Mouse (Mus musculus) limb, embryonic 13.5 days (tissue): ENCODE measurements around the gene Gfer. TPM values are rescaled to one million over a fixed set of nuclear protein-coding genes. Genes with fewer than 3 reads are reported as not detected.
"Not testable (repeated sequence)": the region's sequence is repeated elsewhere in the genome, so short reads cannot be mapped to it uniquely, and the experiment has no call there.

ENCODE experiments used
- ATAC-seq: fragments of 200-750 bp; cut with Nextera tagmentation; 2 replicates; pipeline ENCODE4 v1.8.0; 2017; ENCODE audit warnings: low read depth, moderate number of reproducible peaks, moderate TSS enrichment; ENCODE audit not compliant: low FRiP score
- H3K27ac ChIP-seq: fragments of 300-500 bp; sonication (generic); 2 replicates; pipeline ENCODE4 v1.5.1; 2015; ENCODE audit warnings: inconsistent platforms, mild to moderate bottlenecking, moderate library complexity
- H3K27me3 ChIP-seq: fragments of 300-500 bp; sonication (generic); 2 replicates; pipeline ENCODE4 v1.6.1; 2015; ENCODE audit warnings: mild to moderate bottlenecking, inconsistent platforms
- H3K36me3 ChIP-seq: fragments of 300-500 bp; sonication (generic); 2 replicates; pipeline ENCODE4 v1.6.1; 2015; ENCODE audit warnings: inconsistent platforms, mild to moderate bottlenecking, moderate library complexity
- H3K4me1 ChIP-seq: fragments of 300-500 bp; sonication (generic); 2 replicates; pipeline ENCODE4 v1.6.1; 2015; ENCODE audit warnings: inconsistent platforms
- H3K4me2 ChIP-seq: fragments of 300-500 bp; sonication (generic); replicated peaks from 2 replicates; pipeline ENCODE4 v1.6.1; 2015; ENCODE audit warnings: inconsistent platforms, mild to moderate bottlenecking, moderate library complexity
- H3K4me3 ChIP-seq: fragments of 300-500 bp; sonication (generic); 2 replicates; pipeline ENCODE4 v1.5.1; 2015; ENCODE audit warnings: moderate library complexity, mild to moderate bottlenecking, inconsistent platforms
- H3K9ac ChIP-seq: fragments of 300-500 bp; sonication (generic); 2 replicates; pipeline ENCODE4 v1.6.1; 2015; ENCODE audit warnings: mild to moderate bottlenecking, inconsistent platforms
- H3K9me3 ChIP-seq: fragments of 300-500 bp; sonication (generic); 2 replicates; pipeline ENCODE4 v1.6.1; 2016; ENCODE audit warnings: inconsistent platforms
- WGBS: fragments of 180-500 bp; shearing (Covaris S2); methylation state at CpG from one replicate; pipeline ENCODE4 v1.1.7; 2015; 5-methylcytosine and 5-hydroxymethylcytosine counted together
- polyA plus RNA-seq: library from polyadenylated mRNA; unstranded; fragments of >200 nt; fragmentation: Nextera tagmentation; extraction: Ambion mirVana; gene quantifications from 2 replicates; pipeline ENCODE4 v1.2.1, GENCODE M21; 2015

The Gfer gene
- polyA plus RNA-seq, 1 experiment from 2014 or later, result 48.1 TPM

GRCm38 (mm10) chr17:24732233-24732935 is 36.4 kb upstream of the Gfer start:
- no peak overlapping the region for H3K4me3 ChIP-seq
- H3K4me1 ChIP-seq, result peaks cover 13% of the 10 kb centered on the region
- H3K9me3 ChIP-seq, result no peaks in the 10 kb centered on the region
- peaks cover 11% of the 10 kb centered on the region; the same call in 1 of the 2 replicates for H3K27me3 ChIP-seq
- no peak overlapping the region for H3K27ac ChIP-seq
- H3K4me2 ChIP-seq, result no peak overlapping the region
- H3K36me3 ChIP-seq, result no peaks in the 10 kb centered on the region
- no peak for ATAC-seq
- 85% methylated on average over 12 of the region's 12 CpGs for WGBS
- H3K9ac ChIP-seq, result peak overlapping the region; percentile 26; the same call in 1 of the 2 replicates

DNA sequence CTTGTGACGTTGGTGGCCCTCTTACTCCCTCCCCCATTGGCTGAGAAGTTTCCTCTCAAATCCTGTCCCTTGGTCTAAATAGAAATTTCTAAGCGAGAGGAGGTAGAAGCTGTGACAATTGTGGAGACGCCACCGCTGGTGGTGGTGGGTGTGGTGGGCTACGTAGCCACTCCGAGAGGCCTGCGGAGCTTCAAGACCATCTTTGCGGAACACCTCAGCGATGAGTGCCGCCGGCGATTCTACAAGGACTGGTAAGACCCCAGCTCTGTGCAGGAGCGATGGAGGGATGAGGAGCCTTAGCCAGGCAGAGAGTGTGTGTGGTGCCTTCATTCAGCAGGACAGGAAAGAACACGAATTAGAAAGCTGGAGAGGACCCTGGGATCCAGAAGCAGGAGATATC is 34.8 kb upstream of the Gfer start:
- 77% methylated on average over 14 of the region's 14 CpGs for WGBS
- H3K4me3 ChIP-seq, result no peak overlapping the region
- peaks cover 1% of the 10 kb centered on the region; the same call in 1 of the 2 replicates for H3K4me1 ChIP-seq
- no peaks in the 10 kb centered on the region for H3K36me3 ChIP-seq
- H3K27ac ChIP-seq, result no peak overlapping the region
- peaks cover 11% of the 10 kb centered on the region; the same call in 1 of the 2 replicates for H3K27me3 ChIP-seq
- H3K9ac ChIP-seq, result no peak overlapping the region
- H3K4me2 ChIP-seq, result no peak overlapping the region
- H3K9me3 ChIP-seq, result no peaks in the 10 kb centered on the region
- ATAC-seq, result no peak

GRCm38 (mm10) chr17:24729067-24729466 is 33.1 kb upstream of the Gfer start:
- Histone ChIP-seq H3K36me3 (no peaks in the 10 kb centered on the region), H3K4me1 (0 out of 2 replicates have a peak, but pooled peaks cover 2% of the 10 kb centered on the region), H3K9ac (no peak overlapping the region), H3K27me3 (peaks cover 11% of the 10 kb centered on the region; the same call in 1 of the 2 replicates), H3K9me3 (no peaks in the 10 kb centered on the region), H3K27ac (no peak overlapping the region), H3K4me3 (no peak overlapping the region), H3K4me2 (no peak overlapping the region)
- ATAC-seq, result no peak
- 83% methylated on average over 6 of the region's 6 CpGs for WGBS

- Histone ChIP-seq H3K4me1 (peaks cover 7% of the 10 kb centered on the region), H3K4me2 (no peak overlapping the region), H3K9ac (peak overlapping the region; percentile 25; the same call in 1 of the 2 replicates), H3K36me3 (no peaks in the 10 kb centered on the region), H3K27me3 (peaks cover 6% of the 10 kb centered on the region; the same call in 1 of the 2 replicates), H3K9me3 (no peaks in the 10 kb centered on the region), H3K4me3 (no peak overlapping the region), H3K27ac (no peak overlapping the region)
- no peak for ATAC-seq
- 72% methylated on average over 17 of the region's 17 CpGs for WGBS
These were observed 32.2 kb upstream of the Gfer start for GRCm38 (mm10) chr17:24728184-24728583.

GRCm38 (mm10) chr17:24727618-24728017 is 31.7 kb upstream of the Gfer start, which contains the start of gene Rpl3l:
Rpl3l (plus strand) TSS chr17:24727820.
- no peak within 1 kb of the TSS for H3K4me3 ChIP-seq
- peaks cover 5% of the 10 kb centered on the region; the same call in 1 of the 2 replicates for H3K27me3 ChIP-seq
- no peak within 1 kb of the TSS for H3K4me2 ChIP-seq
- WGBS, result 56% methylated on average over 2 of the region's 2 CpGs
- H3K36me3 ChIP-seq, result peaks cover under 1% of the 10 kb centered on the region
- no peaks in the 10 kb centered on the region for H3K9me3 ChIP-seq
- peaks cover 13% of the 10 kb centered on the region for H3K4me1 ChIP-seq
- peak within 1 kb of the TSS; percentile 25; the same call in 1 of the 2 replicates for H3K9ac ChIP-seq
- ATAC-seq, result no peak
- no peak within 1 kb of the TSS for H3K27ac ChIP-seq

DNA sequence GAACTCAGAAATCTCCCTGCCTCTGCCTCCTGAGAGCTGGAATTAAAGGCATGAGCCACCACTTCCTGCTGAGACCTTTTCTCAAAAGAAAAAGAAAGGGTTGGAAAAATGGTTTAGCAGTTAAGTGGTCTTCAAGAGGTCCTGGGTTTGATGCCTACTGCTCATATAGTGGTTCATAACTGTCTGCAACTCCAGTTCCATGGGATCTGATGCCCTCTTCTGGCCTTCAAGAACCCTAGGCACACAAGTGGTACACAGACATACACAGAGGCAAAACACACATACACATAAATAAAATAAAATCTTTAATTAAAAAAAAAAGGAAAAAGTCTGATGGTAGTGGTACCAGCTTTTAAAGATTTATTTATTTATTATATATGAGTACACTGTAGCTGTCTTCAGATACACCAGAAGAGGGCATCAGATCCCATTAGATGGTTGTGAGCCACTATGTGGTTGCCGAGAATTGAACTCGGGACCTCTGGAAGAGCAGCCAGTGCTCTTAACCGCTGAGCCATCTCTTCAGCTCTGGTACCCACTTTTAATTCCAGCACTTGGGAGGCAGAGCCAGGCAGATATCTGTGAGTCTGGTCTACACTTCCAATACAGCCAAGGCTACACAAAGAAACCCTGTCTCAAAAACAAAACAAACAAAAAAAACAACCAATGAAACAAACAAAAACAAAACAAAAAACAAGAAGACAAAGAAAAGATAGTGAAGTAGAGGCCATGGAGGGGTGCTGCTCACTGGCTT is 29.9 kb upstream of the Gfer start:
- H3K4me3 ChIP-seq, result no peak overlapping the region
- H3K27me3 ChIP-seq, result no peaks in the 10 kb centered on the region
- no peak overlapping the region for H3K9ac ChIP-seq
- H3K27ac ChIP-seq, result no peak overlapping the region
- H3K4me2 ChIP-seq, result no peak overlapping the region
- 74% methylated on average over 3 of the region's 3 CpGs for WGBS
- H3K4me1 ChIP-seq, result peaks cover 29% of the 10 kb centered on the region
- no peaks in the 10 kb centered on the region for H3K9me3 ChIP-seq
- no peak for ATAC-seq
- peaks cover 16% of the 10 kb centered on the region for H3K36me3 ChIP-seq

GRCm38 (mm10) chr17:24724184-24724583 is 28.2 kb upstream of the Gfer start, which contains the start of gene Ndufb10:
Ndufb10 (minus strand) TSS chr17:24724478.
- Histone ChIP-seq H3K9me3 (no peaks in the 10 kb centered on the region), H3K4me1 (peaks cover 29% of the 10 kb centered on the region), H3K9ac (peak within 1 kb of the TSS; percentile 78), H3K4me2 (peak within 1 kb of the TSS; percentile 91), H3K27me3 (no peaks in the 10 kb centered on the region), H3K4me3 (peak within 1 kb of the TSS; percentile 83), H3K36me3 (peaks cover 19% of the 10 kb centered on the region), H3K27ac (peak within 1 kb of the TSS; percentile 79; the same call in 1 of the 2 replicates)
- peak; percentile 75 for ATAC-seq
- 0% methylated on average over 30 of the region's 30 CpGs for WGBS

DNA sequence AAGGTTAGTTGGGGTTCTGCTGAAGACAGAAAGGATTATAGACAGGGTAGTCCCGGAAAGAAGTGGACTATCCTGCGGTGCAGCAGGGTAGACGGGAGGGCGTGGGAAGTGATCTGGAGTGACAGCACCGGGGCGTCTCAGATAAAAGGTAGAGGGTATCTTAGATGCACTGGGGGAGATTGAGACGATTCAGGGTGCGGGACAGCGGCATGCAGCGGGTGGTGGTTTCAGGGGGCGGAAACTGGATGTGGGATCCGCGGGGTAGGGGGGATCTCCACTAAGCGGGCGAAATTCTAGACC is 27.9 kb upstream of the Gfer start:
- Histone ChIP-seq H3K4me1 (peaks cover 31% of the 10 kb centered on the region), H3K9me3 (no peaks in the 10 kb centered on the region), H3K4me3 (peak overlapping the region; percentile 83), H3K9ac (peak overlapping the region; percentile 78), H3K27me3 (no peaks in the 10 kb centered on the region), H3K4me2 (peak overlapping the region; percentile 91), H3K27ac (peak overlapping the region; percentile 79; the same call in 1 of the 2 replicates), H3K36me3 (peaks cover 19% of the 10 kb centered on the region)
- ATAC-seq, result peak; percentile 1; the same call in 1 of the 2 replicates
- under 1% methylated on average over 15 of the region's 15 CpGs for WGBS

- 1% methylated on average over 12 of the region's 12 CpGs for WGBS
- ATAC-seq, result no peak
- no peaks in the 10 kb centered on the region for H3K27me3 ChIP-seq
These were observed 27.3 kb upstream of the Gfer start for GRCm38 (mm10) chr17:24723122-24723880.

DNA sequence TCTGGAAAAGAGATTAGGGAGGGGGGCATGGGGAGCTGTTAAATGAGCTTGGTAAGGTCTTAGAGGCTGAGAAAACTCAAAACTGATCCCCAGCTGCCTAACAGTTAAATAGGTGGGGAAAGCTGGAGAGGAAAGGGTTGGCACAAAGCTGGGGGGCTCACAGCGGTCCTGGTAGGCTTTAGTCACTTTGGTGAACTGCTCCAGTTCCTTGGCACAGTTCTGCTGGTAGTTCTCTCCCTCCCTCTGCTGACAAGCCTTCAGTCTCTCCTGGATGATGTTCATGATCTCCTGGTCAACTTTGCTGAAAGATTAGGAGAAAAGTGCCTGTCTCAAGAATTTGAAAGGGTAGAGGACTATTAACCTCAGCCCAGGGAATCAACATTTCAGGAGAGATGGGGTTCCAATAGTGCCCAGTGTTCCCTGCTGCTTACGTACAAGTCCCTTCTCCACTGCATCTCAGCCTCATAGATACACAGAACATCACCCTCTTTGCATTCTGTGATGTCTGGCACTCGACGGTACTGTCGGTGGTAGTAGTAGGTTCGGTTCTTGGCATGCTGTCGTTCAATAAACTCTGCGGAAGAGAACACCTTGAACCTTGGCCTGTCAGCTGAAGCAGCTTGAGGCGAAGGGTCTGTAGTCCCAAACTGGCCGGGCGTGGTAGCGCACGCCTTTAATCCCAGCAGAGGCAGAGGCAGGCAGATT is 26.4 kb upstream of the Gfer start:
- Histone ChIP-seq H3K36me3 (peaks cover 33% of the 10 kb centered on the region), H3K27ac (no peak overlapping the region), H3K4me3 (peak overlapping the region; percentile 84), H3K4me1 (peaks cover 34% of the 10 kb centered on the region), H3K9me3 (no peaks in the 10 kb centered on the region), H3K4me2 (peak overlapping the region; percentile 91), H3K9ac (peak overlapping the region; percentile 78), H3K27me3 (no peaks in the 10 kb centered on the region)
- ATAC-seq, result no peak
- WGBS, result 31% methylated on average over 13 of the region's 13 CpGs

More at GRCm38 (mm10) chr17:24723122-24723880, 27.3 kb upstream of the Gfer start:
- peak overlapping the region; percentile 79; the same call in 1 of the 2 replicates for H3K27ac ChIP-seq
- peaks cover 34% of the 10 kb centered on the region for H3K4me1 ChIP-seq
- no peaks in the 10 kb centered on the region for H3K9me3 ChIP-seq
- peak overlapping the region; percentile 78 for H3K9ac ChIP-seq
- H3K4me2 ChIP-seq, result peak overlapping the region; percentile 91
- peak overlapping the region; percentile 83 for H3K4me3 ChIP-seq
- peaks cover 24% of the 10 kb centered on the region for H3K36me3 ChIP-seq

- Histone ChIP-seq H3K36me3 (peaks cover 42% of the 10 kb centered on the region), H3K4me2 (peak overlapping the region; percentile 91), H3K4me1 (peaks cover 34% of the 10 kb centered on the region), H3K9ac (peak overlapping the region; percentile 65), H3K4me3 (peak overlapping the region; percentile 84)
- 59% methylated on average over 7 of the region's 7 CpGs for WGBS
- not testable (repeated sequence) for ATAC-seq, H3K9me3 ChIP-seq, H3K27ac ChIP-seq, H3K27me3 ChIP-seq
These were observed 25.5 kb upstream of the Gfer start for GRCm38 (mm10) chr17:24721383-24721955.
